Mouse (Mus musculus) intestine, postnatal 0 days (tissue): ENCODE data around the gene Peli1. TPM values are rescaled to one million over a fixed set of nuclear protein-coding genes. Genes with fewer than 3 reads are reported as not detected.
A peak's percentile ranks its signal among the peaks of the same experiment; 100 is the strongest.

Experiments
- ATAC-seq: fragments of 200-750 bp; cut with Nextera tagmentation; 2 replicates; pipeline ENCODE4 v1.8.0; 2017; ENCODE audit warnings: mild to moderate bottlenecking, moderate TSS enrichment, moderate library complexity
- H3K27ac ChIP-seq: fragments of 300-500 bp; sonication (generic); 2 replicates; pipeline ENCODE4 v1.5.1; 2014; ENCODE audit warnings: mild to moderate bottlenecking, low read depth, low read length, moderate library complexity
- H3K27me3 ChIP-seq: fragments of 300-500 bp; sonication (generic); replicated peaks from 2 replicates; pipeline ENCODE4 v1.6.1; 2014; ENCODE audit warnings: low read length, mixed read lengths; ENCODE audit not compliant: control insufficient read depth, insufficient read depth
- H3K36me3 ChIP-seq: fragments of 300-500 bp; sonication (generic); 2 replicates; pipeline ENCODE4 v1.6.1; 2014; ENCODE audit warnings: mild to moderate bottlenecking, moderate library complexity; ENCODE audit not compliant: control insufficient read depth, insufficient read depth
- H3K4me1 ChIP-seq: fragments of 300-500 bp; sonication (generic); replicated peaks from 2 replicates; pipeline ENCODE4 v1.6.1; 2014; ENCODE audit warnings: antibody characterized with exemption, low read length, mixed read lengths; ENCODE audit not compliant: control insufficient read depth, insufficient read depth
- H3K4me2 ChIP-seq: fragments of 300-500 bp; sonication (generic); replicated peaks from 2 replicates; pipeline ENCODE4 v1.6.1; 2014; ENCODE audit warnings: low read depth, mild to moderate bottlenecking, moderate library complexity
- H3K4me3 ChIP-seq: fragments of 300-500 bp; sonication (generic); 2 replicates; pipeline ENCODE4 v1.5.1; 2014; ENCODE audit warnings: low read depth, low read length
- H3K9ac ChIP-seq: fragments of 300-500 bp; sonication (generic); 2 replicates; pipeline ENCODE4 v1.6.1; 2014; ENCODE audit warnings: mild to moderate bottlenecking, low read depth, low read length
- H3K9me3 ChIP-seq: fragments of 300-500 bp; sonication (generic); 2 replicates; pipeline ENCODE4 v1.6.1; 2016; ENCODE audit warnings: mixed run types; ENCODE audit not compliant: control insufficient read depth
- CTCF ChIP-seq: sonication (generic); IDR thresholded peaks from 2 replicates; pipeline ENCODE4 v1.5.1; 2016; ENCODE audit warnings: low read depth, mild to moderate bottlenecking, control low read depth, antibody characterized with exemption, moderate library complexity
- WGBS: fragments of 180-500 bp; shearing (Covaris S2); extraction: QIAGEN DNeasy Blood & Tissue Kit; methylation state at CpG from one replicate; pipeline ENCODE4 v1.1.7; 2014; 5-methylcytosine and 5-hydroxymethylcytosine counted together
- polyA plus RNA-seq: library from polyadenylated mRNA; unstranded; fragments of >200 nt; fragmentation: Nextera tagmentation; extraction: Ambion mirVana; gene quantifications from 2 replicates; pipeline ENCODE4 v1.2.1, GENCODE M21; 2015

The Peli1 gene
- polyA plus RNA-seq, 1 experiment from 2014 or later = 27.2 TPM

DNA sequence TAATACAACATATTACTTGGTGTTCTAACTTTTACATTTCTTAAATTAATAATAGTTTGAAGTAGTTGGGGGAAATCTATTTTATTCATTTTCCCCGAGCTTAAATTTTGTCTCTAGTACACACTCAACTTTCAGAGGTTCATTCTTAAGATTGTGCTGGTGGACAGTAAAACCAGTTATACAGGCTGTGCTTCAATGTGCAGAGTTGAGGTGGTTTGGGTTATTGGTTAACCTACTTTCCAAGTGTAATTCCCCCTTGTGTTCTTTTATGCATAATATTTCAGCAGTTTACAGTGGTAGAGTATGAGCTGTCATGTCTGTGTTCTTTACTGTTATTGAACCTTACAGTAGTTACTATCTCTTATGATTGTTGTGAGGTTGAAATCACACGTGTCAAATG lies 40.6 kb downstream of the Peli1 start:
- Histone ChIP-seq H3K4me1 (no peaks in the 10 kb centered on the region; the same call in 1 of the 2 replicates), H3K9me3 (no peaks in the 10 kb centered on the region), H3K4me2 (no peak overlapping the region), H3K27me3 (no peaks in the 10 kb centered on the region), H3K36me3 (0 out of 2 replicates have a peak, but pooled peaks cover 3% of the 10 kb centered on the region), H3K27ac (no peak overlapping the region), H3K9ac (no peak overlapping the region), H3K4me3 (no peak overlapping the region)
- 0 out of 2 replicates have a peak, but pooled peaks have one; percentile 25 for ATAC-seq
- no peak for TF ChIP-seq CTCF
- 35% methylated on average over 2 of the region's 2 CpGs for WGBS

- Histone ChIP-seq H3K9me3 (no peaks in the 10 kb centered on the region), H3K4me2 (no peak overlapping the region), H3K27me3 (no peaks in the 10 kb centered on the region), H3K9ac (no peak overlapping the region), H3K4me1 (no peaks in the 10 kb centered on the region; the same call in 1 of the 2 replicates), H3K4me3 (no peak overlapping the region), H3K27ac (no peak overlapping the region), H3K36me3 (peaks cover 8% of the 10 kb centered on the region; the same call in 1 of the 2 replicates)
- WGBS = 89% methylated on average over 2 of the region's 2 CpGs
- no peak for TF ChIP-seq CTCF
- no peak for ATAC-seq
These were observed 43.9 kb downstream of the Peli1 start for GRCm38 (mm10) chr11:21134875-21135451.

- Histone ChIP-seq H3K27me3 (no peaks in the 10 kb centered on the region), H3K4me1 (no peaks in the 10 kb centered on the region; the same call in 1 of the 2 replicates), H3K9ac (no peak overlapping the region), H3K36me3 (peaks cover 13% of the 10 kb centered on the region; the same call in 1 of the 2 replicates), H3K4me3 (no peak overlapping the region), H3K27ac (0 out of 2 replicates have a peak overlapping the region, but pooled peaks have one; percentile 10), H3K4me2 (no peak overlapping the region), H3K9me3 (no peaks in the 10 kb centered on the region)
- WGBS = 94% methylated on average over 1 of the region's 1 CpGs
- ATAC-seq = no peak
- no peak for TF ChIP-seq CTCF
These were observed 48.4 kb downstream of the Peli1 start for GRCm38 (mm10) chr11:21139453-21139852.

DNA sequence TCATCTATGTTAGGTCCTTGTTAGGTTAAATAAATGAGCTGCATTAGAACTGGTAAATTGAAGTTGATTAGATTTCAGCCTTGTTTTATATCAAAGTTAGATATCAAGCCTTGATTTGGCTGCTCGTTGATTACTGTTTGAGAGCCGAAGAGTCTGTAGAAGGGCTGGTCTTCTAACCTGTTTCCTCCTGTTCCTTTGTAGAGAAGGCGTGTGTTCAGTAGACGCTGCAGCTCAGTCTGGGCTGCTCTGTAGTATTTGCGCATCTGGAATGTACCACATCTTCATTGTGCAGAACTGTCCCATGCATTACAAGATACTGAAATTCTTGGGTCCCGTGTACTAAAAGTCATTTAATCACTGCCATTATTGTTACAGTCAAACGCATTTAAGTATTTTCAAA lies 50.2 kb downstream of the Peli1 start:
- H3K27ac ChIP-seq = no peak overlapping the region
- TF ChIP-seq CTCF = no peak
- H3K27me3 ChIP-seq = no peaks in the 10 kb centered on the region
- 88% methylated on average over 7 of the region's 7 CpGs for WGBS
- peaks cover 11% of the 10 kb centered on the region; the same call in 1 of the 2 replicates for H3K36me3 ChIP-seq
- H3K9ac ChIP-seq = no peak overlapping the region
- H3K4me2 ChIP-seq = no peak overlapping the region
- H3K4me1 ChIP-seq = no peaks in the 10 kb centered on the region
- H3K4me3 ChIP-seq = no peak overlapping the region
- ATAC-seq = no peak
- no peaks in the 10 kb centered on the region for H3K9me3 ChIP-seq

- 91% methylated on average over 4 of the region's 4 CpGs for WGBS
- H3K9me3 ChIP-seq = no peaks in the 10 kb centered on the region
- H3K27me3 ChIP-seq = no peaks in the 10 kb centered on the region
- no peak for TF ChIP-seq CTCF
- H3K27ac ChIP-seq = no peak overlapping the region
- H3K4me3 ChIP-seq = no peak overlapping the region
- no peak for ATAC-seq
- H3K36me3 ChIP-seq = peaks cover 15% of the 10 kb centered on the region
- no peak overlapping the region for H3K9ac ChIP-seq
- no peaks in the 10 kb centered on the region for H3K4me1 ChIP-seq
- H3K4me2 ChIP-seq = no peak overlapping the region
These were observed 50.7 kb downstream of the Peli1 start for GRCm38 (mm10) chr11:21141755-21142154.

DNA sequence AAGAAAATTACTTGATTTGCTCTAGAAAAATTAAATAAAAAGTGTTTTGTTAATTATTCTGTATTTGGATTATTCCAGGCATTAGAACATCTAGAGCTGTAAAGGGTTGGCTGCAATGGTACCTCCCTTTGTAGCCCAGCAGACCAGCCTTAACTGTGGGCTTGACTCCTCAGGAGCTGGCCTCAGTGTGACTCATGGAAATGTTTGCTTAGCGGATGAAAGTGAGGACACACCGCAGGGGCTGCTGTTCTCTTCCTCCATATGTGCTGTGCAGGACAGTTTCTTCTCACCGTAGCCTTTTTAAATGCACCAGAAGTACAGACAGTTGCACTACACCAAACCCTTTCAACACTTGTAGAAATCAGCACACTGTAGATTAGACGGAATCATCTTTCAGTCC lies 58.4 kb downstream of the Peli1 start:
- Histone ChIP-seq H3K27me3 (no peaks in the 10 kb centered on the region), H3K9ac (no peak overlapping the region), H3K4me2 (no peak overlapping the region), H3K9me3 (no peaks in the 10 kb centered on the region), H3K36me3 (peaks cover 33% of the 10 kb centered on the region), H3K4me3 (no peak overlapping the region), H3K27ac (no peak overlapping the region), H3K4me1 (no peaks in the 10 kb centered on the region)
- no peak for TF ChIP-seq CTCF
- no peak for ATAC-seq
- 74% methylated on average over 4 of the region's 4 CpGs for WGBS
